Mouse (Mus musculus) heart, postnatal 4 days (tissue): Measurements from ENCODE around the gene Cacna1b. TPM values are rescaled to one million over a fixed set of nuclear protein-coding genes. Genes with fewer than 3 reads are reported as not detected.

Experiments
- DNase-seq: peaks from one replicate; pipeline ENCODE4 v3.0.0; 2021
- total RNA-seq, 2 experiments: library from RNA; stranded (reverse); gene quantifications; 2 replicates each; pipeline ENCODE4 v1.2.3; 2021

Cacna1b gene
- under 1 TPM; 0.21 to 0.27 TPM for total RNA-seq

DNA sequence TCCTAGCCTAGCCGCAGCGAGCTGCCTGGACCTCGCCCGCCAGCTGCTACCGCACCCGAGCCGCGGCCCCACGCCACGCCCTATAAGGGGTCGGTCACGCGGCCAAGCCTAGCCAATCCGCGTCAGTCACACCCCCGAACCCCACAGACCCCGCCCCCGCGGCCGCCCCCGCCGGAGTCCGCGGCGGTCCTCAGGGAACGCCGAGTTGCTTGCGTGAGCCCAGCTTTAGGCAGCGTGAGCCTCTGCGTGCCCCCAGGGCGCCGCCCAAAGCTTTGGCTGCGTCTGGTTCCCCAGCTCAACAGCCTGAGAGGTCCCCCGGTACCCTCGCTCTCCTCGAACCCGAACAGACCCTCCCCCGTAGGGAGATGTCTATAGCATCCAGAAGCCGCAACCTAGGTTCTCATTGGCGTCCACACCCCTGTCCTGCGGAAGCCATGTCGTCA, at the start of gene Cacna1b:
Gene Cacna1b (minus strand): TSS at position 38 of the 443 bp plus-strand sequence.
- DNase-seq, result peak; percentile 59

- no peak for DNase-seq
Observed at GRCm38 (mm10) chr2:24809746-24810145, 46.8 kb upstream of the Cacna1b start.

DNA sequence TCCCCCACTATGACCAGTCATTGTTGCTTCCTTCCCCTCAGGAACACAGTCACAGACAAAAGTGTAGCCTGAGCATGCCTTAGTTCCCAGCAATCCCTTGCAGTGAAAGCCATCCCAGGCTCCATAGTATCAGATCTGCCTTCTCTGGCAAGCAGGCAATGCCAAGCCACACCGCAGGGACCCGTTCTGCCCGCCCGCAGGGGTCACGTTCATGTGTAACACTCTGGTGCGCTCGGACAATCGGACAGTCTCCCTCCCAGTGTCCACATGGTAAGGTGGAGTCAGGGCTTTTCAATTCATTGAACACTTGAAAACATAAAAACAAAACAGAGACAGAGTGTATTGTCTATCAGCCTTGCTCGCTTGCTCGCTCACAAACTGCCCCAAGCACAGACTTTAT, 44.7 kb upstream of the Cacna1b start:
- DNase-seq, result no peak

GRCm38 (mm10) chr2:24807036-24807435, 44.1 kb upstream of the Cacna1b start:
- DNase-seq, result no peak

DNA sequence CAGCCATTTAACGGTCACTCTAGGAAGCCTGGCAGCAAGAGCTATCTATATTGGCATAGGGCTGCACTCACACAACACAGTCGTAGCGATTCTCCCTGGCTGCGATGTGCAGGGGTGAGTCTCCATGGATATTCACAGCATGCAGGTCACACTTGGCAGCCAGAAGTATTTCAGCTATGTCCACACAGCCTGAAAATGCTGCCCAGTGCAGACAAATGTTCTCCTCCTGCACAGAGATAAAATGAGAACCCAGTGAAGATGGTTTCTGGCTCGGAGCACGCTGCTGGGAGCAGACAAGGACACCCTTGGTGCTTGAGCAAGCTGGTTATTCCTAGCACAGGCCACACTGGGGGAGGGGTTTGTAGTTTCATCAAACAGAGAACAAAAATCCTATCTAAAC, 43.2 kb upstream of the Cacna1b start:
- DNase-seq, result peak; percentile 51

- DNase-seq, result no peak
Observed at GRCm38 (mm10) chr2:24805621-24806020, 42.7 kb upstream of the Cacna1b start.

GRCm38 (mm10) chr2:24796833-24797457, 34.0 kb upstream of the Cacna1b start:
- DNase-seq, result no peak

GRCm38 (mm10) chr2:24787250-24787649, 24.3 kb upstream of the Cacna1b start:
- DNase-seq, result no peak

- no peak for DNase-seq
Observed at GRCm38 (mm10) chr2:24781253-24781652, 18.3 kb upstream of the Cacna1b start.

DNA sequence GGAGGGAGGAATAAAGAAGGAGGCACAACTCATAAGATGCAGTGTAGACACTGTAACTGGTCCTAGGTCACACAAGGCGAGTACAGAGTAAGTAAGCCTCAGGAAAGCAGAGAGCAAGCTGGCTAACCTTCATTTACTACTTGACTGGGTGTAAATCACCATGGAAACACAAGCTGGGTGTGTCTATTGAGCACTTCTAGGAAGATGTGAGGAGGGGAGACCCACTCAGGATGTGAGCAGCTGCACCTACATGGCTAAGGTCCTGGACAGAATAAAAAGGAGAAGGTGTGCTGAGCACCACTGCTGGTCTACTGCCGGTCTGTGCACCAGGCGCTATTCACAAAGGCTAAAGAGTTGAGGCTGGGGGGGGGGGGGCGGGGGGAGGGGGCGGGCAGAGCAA, 13.9 kb upstream of the Cacna1b start:
- no peak for DNase-seq

DNA sequence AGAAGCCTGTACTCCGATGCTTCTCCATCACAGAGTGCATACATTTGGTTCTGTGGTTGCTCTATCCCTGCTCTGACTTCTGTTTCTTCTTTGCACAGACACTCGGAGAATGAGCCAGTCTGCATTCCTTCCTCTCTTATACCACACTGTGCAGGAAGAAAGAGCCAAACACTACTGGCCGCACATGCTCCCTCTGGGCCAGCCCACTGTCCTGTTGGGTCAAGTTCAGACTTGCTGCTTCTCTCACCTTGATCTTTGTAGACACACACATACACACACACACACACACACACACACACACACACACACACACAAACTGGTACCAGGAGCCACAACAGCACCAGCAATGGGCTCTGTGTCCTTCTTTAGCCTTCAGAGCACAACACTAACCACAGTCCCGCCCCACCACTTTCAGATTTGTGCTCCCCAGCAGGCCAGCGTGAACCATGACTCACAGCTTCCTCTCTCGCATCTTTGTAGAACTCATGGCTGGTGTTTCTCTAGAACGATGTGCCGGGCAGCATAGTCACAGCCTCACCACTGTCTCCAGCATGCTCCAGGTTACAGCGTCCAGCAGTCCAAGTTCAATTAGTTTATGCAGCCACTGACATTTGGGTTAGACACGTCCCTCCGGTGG, 13.1 kb upstream of the Cacna1b start:
- DNase-seq, result no peak

DNA sequence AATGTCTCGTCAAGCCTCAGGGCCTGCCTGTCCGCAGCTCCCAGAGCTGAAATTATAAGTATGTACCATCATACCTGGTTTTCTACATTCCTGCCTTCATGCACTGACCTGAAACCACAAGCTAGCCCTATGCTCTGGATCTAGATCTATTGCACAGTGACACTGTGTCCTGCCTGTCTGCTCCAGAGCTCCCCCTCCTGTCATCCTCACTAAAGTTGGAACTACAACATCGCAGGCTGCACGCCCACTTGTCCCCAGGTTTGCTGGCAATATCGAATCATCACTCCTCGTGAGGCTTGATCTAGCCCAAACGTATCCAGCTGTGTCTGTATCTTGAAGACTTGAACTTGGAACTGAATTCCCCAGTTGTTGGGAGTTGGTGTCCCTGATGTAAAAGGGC, 11.9 kb upstream of the Cacna1b start:
- DNase-seq, result no peak

DNA sequence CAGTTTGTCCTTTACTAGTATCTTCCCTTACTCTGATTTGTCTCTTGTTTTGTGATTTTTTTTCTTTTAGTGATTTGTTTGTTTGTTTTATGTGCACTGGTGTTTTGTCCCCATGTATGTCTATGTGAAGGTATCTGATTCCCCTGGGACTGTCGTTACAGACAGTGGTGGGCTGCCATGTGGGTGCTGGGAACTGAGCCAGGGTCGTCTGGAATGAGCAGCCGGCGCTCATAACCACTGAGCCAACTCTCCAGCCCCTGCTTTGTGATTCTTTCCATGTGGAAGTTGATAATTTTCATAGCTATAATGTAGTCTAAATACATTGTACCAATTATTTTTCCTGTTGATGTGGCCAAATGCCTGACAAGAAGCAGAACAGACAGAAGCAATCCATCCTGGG, 7.9 kb upstream of the Cacna1b start:
- no peak for DNase-seq

DNA sequence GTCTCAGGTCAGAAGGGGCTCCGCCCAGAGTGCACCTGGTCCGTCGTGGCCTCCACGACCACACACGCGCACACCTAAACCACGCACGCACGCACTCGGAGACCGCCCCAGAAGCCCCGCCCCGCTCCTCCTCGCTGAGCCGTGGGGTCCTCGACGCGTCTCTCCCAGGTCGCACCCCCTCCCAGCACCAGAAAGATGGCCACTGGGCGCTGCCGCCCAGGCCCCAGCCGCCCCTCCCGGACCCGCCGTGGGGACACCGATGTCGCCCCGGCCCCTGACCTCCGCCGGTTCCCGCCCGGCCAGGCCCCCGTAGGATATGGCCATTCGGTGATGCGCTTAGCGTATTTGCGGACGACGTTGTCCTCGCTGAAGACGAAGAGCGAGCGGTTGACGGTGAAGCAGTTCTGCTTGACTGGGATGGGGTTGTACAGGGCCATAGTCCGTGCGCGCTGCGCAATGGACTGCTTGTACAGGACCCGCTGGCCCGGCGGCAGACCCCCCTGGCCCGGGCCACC, 449 bp downstream of the Cacna1b start:
- no peak for DNase-seq

DNA sequence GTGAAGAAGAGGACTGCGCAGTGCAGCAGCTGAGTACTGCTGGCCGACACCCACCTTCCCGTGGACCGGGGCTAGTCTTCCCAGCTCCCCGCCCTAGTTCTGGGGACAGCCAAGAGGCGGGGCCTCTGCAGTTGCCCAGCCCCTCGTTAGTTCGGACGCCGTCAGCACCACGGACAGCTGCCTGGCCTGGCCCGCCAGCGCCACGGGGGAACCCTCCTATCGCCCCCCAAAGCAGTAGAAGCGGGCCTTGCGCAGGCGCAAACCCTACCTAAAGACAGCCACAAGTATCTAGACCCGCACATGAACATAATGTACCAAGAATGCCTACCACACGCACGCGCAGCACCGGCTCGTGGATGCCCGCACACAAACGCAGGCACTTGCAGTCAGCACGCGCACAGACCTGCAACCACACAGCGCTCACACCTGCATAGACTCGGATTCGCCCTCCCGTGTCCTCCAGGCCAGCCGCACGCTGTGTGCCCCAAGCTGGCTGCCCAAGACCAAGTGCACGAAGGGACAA, 968 bp downstream of the Cacna1b start:
- DNase-seq, result peak; percentile 84

GRCm38 (mm10) chr2:24755276-24755675, 7.7 kb downstream of the Cacna1b start:
- DNase-seq, result peak; percentile 75

DNA sequence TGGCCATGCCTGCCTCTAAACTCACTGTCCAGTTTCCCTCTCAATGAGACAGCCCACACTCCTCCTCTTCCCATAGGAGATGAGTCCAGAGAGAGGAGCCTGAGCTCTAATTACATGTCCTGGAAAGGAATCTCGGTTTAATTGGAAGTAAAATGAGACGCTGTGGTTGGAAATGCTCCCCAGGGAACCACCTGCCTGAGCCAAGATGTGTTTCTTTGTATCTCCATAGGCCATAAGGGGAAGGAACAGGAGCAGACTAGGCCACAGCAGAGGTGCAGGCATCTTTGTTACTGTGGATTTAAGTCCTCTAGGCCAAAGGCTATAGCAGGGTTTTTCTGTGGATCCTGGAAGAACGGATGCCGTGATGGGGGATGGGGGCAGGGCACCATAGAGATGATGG, 10.4 kb downstream of the Cacna1b start:
- DNase-seq, result no peak

GRCm38 (mm10) chr2:24750051-24750450, 12.9 kb downstream of the Cacna1b start:
- DNase-seq, result no peak

DNA sequence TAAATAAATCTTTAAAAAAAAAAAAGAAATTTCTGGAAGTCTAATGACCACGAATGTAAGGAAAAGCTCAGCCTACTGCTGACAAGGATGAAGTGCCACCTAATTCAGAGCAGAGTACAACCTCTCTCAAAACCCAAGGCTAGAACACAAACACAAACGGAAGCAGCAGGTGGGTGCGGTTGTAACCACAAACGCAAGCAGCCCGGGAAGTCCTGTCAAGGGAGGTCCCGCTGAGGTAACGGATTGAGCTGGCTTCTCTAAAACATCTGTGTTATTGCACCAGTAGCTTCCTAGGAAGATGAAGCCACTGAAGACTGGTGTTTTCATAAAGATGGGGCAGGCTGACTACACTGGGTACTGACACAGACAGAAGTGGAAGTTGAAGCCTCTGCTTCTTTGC, 15.1 kb downstream of the Cacna1b start:
- no peak for DNase-seq

- no peak for DNase-seq
Observed at GRCm38 (mm10) chr2:24739701-24740100, 23.3 kb downstream of the Cacna1b start.

DNA sequence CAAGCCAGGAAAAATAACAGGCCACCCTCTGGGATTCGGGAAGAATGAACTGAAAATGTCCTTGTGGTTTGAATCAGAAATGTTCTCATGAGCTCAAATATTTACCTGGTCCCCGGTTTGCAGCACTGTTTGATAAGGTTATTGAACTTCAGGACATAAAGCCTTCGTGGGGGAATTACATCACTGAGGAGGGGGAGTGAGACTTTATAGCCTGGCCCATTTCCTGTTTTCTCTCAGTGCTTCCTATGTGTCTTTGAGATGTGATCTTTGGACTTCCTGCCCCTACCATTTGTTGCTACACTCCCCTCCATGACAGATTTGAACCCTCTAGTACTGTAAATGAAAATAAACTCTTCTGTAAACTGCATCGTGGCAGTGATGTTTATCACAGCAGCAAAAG, 29.8 kb downstream of the Cacna1b start:
- DNase-seq, result no peak

- DNase-seq, result no peak
Observed at GRCm38 (mm10) chr2:24725865-24726264, 37.1 kb downstream of the Cacna1b start.

GRCm38 (mm10) chr2:24719645-24720379, 43.1 kb downstream of the Cacna1b start:
- DNase-seq, result no peak
